Mouse (Mus musculus) stomach, postnatal 0 days (tissue): ENCODE measurements around the gene Sat2. TPM values are rescaled to one million over a fixed set of nuclear protein-coding genes. Genes with fewer than 3 reads are reported as not detected.

Experiments
- ATAC-seq: fragments of 200-750 bp; cut with Nextera tagmentation; 2 replicates; pipeline ENCODE4 v1.8.0; 2017; ENCODE audit not compliant: low FRiP score, low TSS enrichment
- DNase-seq: peaks from one replicate; pipeline ENCODE4 v3.0.0-alpha.2; 2016; ENCODE audit warnings: low spot score
- H3K27ac ChIP-seq: fragments of 300-500 bp; sonication (generic); replicated peaks from 2 replicates; pipeline ENCODE4 v1.5.1; 2014; ENCODE audit warnings: mild to moderate bottlenecking, control low read depth
- H3K27me3 ChIP-seq: fragments of 300-500 bp; sonication (generic); 2 replicates; pipeline ENCODE4 v1.6.1; 2014; ENCODE audit warnings: low read length; ENCODE audit not compliant: control insufficient read depth, insufficient read depth
- H3K36me3 ChIP-seq: fragments of 300-500 bp; sonication (generic); 2 replicates; pipeline ENCODE4 v1.6.1; 2014; ENCODE audit warnings: low read length, mixed read lengths; ENCODE audit not compliant: control insufficient read depth, insufficient read depth
- H3K4me1 ChIP-seq: fragments of 300-500 bp; sonication (generic); replicated peaks from 2 replicates; pipeline ENCODE4 v1.6.1; 2014; ENCODE audit warnings: antibody characterized with exemption; ENCODE audit not compliant: control insufficient read depth, insufficient read depth
- H3K4me2 ChIP-seq: fragments of 300-500 bp; sonication (generic); replicated peaks from 2 replicates; pipeline ENCODE4 v1.6.1; 2014; ENCODE audit warnings: low read depth, mild to moderate bottlenecking, control low read depth, moderate library complexity
- H3K4me3 ChIP-seq: fragments of 300-500 bp; sonication (generic); 2 replicates; pipeline ENCODE4 v1.5.1; 2014; ENCODE audit warnings: low read depth, low read length, control low read depth
- H3K9ac ChIP-seq: fragments of 300-500 bp; sonication (generic); 2 replicates; pipeline ENCODE4 v1.6.1; 2014; ENCODE audit warnings: mild to moderate bottlenecking, low read length, control low read depth, mixed read lengths
- H3K9me3 ChIP-seq: fragments of 300-500 bp; sonication (generic); 2 replicates; pipeline ENCODE4 v1.6.1; 2016; ENCODE audit warnings: low read length; ENCODE audit not compliant: control insufficient read depth
- CTCF ChIP-seq: IDR thresholded peaks from 2 replicates; pipeline ENCODE4 v1.5.1; 2016; ENCODE audit warnings: antibody characterized with exemption, low read depth, mild to moderate bottlenecking, moderate library complexity
- EP300 ChIP-seq: optimal IDR thresholded peaks from 2 replicates; pipeline ENCODE3; 2016; ENCODE audit warnings: antibody characterized with exemption
- WGBS: fragments of 180-500 bp; shearing (Covaris S2); extraction: QIAGEN DNeasy Blood & Tissue Kit; methylation state at CpG from one replicate; pipeline ENCODE4 v1.1.7; 2014; 5-methylcytosine and 5-hydroxymethylcytosine counted together
- polyA plus RNA-seq: library from polyadenylated mRNA; unstranded; fragments of >200 nt; fragmentation: Nextera tagmentation; extraction: Ambion mirVana; gene quantifications from 2 replicates; pipeline ENCODE4 v1.2.1, GENCODE M21; 2015

Sat2 gene
- polyA plus RNA-seq, 1 experiment from 2014 or later, result 15.5 TPM

DNA sequence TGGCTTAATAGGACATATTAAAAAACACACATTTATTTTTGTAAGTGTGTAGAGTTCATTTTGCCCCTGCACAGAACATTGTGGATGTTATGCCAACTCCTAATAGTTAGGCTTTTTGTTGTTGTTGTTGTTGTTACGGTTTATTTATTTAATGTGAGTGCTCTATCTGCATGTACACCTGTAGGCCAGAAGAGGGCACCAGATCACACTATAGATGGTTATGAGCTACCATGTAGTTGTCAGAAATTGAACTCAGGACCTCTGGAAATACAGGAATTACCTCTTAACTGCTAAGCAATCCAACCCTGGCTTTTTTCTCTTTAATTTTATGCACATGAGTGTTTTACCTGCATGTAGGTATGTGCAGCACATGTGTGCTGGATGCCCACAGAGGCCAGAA, 8.0 kb downstream of the Sat2 start:
- ATAC-seq (no peak), DNase-seq (no peak)
- Histone ChIP-seq H3K9me3 (no peaks in the 10 kb centered on the region), H3K9ac (no peak overlapping the region), H3K27me3 (no peaks in the 10 kb centered on the region), H3K36me3 (no peaks in the 10 kb centered on the region), H3K4me1 (no peaks in the 10 kb centered on the region), H3K4me2 (no peak overlapping the region), H3K4me3 (no peak overlapping the region), H3K27ac (no peak overlapping the region)
- TF ChIP-seq CTCF (peak; percentile 72), EP300 (no peak)
- 66% methylated on average over 1 of the region's 1 CpGs for WGBS

DNA sequence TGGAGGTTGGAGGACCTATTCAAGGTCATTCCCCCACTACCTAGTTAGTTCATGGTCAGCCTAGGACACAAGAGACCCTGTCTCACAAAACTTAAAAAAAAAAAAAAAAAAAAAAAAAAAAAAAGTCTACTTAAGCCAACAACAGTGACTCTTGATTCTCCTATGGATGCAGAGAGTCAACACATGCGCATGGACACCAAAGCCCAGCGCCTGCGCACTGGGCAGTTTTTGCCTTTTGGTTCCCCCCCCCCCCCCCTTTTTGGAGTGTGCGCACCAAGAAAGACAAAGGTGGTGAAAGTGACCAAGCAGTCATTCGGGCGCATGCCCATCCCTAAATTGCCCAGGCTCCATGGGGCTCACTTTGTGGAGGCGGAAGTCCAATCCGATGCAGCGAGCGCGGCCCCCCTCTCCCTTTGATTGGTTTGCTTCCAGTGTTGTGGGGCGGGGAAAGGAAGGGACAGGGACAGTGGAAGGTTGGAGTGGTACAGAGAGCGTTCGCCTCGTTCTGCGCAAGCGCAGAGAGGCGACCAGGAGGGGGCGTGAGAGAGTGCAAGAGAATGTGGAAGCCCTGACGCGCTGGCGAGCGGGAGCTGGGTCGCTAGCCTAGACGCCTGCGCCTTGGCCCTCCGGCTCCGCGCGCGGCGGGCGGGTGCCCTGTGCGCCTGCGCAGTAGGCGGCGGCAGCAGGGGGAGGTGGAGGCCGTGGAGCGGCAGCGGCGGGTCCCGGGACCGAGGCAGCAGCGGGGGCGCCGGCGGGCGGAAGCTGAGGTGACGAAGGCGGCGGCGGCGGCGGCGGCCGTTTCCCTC, 10.7 kb downstream of the Sat2 start, which contains the start of gene Fxr2:
Gene Fxr2 (plus strand): TSS at position 707 of the 806 bp plus-strand sequence.
- no peaks in the 10 kb centered on the region for H3K4me1 ChIP-seq
- H3K27ac ChIP-seq, result peak within 1 kb of the TSS; percentile 98
- peak; percentile 90 for TF ChIP-seq CTCF
- TF ChIP-seq EP300, result no peak
- ATAC-seq (peak; percentile 98), DNase-seq (peak; percentile 100)
- H3K36me3 ChIP-seq, result no peaks in the 10 kb centered on the region; the same call in 1 of the 2 replicates
- peak within 1 kb of the TSS; percentile 93 for H3K4me3 ChIP-seq
- H3K27me3 ChIP-seq, result no peaks in the 10 kb centered on the region
- peak within 1 kb of the TSS; percentile 96 for H3K9ac ChIP-seq
- H3K4me2 ChIP-seq, result peak within 1 kb of the TSS; percentile 87
- no peaks in the 10 kb centered on the region for H3K9me3 ChIP-seq
- under 1% methylated on average over 29 of the region's 56 CpGs for WGBS

DNA sequence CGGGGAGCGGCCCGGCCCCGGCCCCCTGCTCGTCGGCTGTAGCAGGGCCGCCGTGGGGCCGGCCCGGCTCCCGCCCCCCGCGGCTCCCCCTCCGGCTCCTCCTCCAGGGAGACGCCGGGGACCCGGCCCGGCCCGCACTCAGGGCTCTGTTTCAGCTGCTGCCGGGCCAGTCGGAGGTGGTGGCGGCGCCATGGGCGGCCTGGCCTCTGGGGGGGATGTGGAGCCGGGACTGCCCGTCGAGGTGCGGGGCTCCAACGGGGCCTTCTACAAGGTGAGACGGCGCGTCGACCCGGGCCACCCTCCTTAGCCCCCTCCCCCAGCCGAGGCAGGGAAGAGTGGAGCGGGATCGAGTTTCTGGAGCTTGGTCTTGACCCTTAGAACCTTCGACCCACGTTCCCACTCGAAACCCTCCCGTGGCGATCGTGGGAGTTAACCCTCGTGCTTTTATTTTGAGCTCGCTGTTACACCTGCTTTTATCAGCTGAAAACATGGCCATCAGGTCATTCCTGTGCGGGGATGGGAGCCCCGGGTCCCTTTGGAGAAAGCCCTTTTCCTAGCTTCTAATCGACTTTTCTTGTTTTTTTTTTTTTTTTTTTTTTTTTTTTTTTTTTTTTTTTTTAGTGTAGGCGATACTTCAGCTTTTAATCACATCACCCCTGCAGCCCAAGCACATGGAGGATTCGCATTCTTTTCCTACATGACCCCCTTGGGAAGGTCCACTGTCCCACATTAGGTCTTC, 11.5 kb downstream of the Sat2 start:
- peak; percentile 49 for ATAC-seq
- DNase-seq, result no peak
- Histone ChIP-seq H3K9ac (peak overlapping the region; percentile 96), H3K36me3 (no peaks in the 10 kb centered on the region; the same call in 1 of the 2 replicates), H3K4me2 (peak overlapping the region; percentile 87), H3K27ac (peak overlapping the region; percentile 98), H3K4me3 (peak overlapping the region; percentile 93), H3K4me1 (no peaks in the 10 kb centered on the region), H3K9me3 (no peaks in the 10 kb centered on the region), H3K27me3 (no peaks in the 10 kb centered on the region)
- WGBS, result under 1% methylated on average over 47 of the region's 50 CpGs
- TF ChIP-seq EP300 (no peak), CTCF (no peak)

DNA sequence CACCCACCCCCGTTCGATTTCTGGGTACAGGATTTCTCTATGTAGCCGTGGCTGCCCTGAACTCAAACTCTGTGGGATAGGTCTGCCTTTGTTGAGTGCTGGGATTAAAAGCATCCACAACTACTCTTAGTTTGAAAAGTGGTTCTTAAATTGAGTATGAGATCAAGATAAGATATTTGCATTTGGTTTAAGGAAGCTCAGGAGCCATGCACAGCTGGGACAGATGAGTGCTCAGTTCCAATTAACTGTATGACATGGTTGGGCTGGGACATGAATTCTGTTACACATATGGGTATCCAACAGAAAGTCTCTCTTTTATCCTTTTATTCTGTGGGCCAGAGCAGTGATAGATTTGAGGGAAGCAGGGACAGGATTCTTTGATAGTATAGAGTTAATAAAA, 13.6 kb downstream of the Sat2 start:
- Histone ChIP-seq H3K4me1 (no peaks in the 10 kb centered on the region), H3K27ac (no peak overlapping the region), H3K9ac (no peak overlapping the region), H3K9me3 (no peaks in the 10 kb centered on the region), H3K4me2 (no peak overlapping the region), H3K27me3 (no peaks in the 10 kb centered on the region), H3K36me3 (peaks cover 2% of the 10 kb centered on the region; the same call in 1 of the 2 replicates), H3K4me3 (no peak overlapping the region)
- WGBS, result 58% methylated on average over 3 of the region's 3 CpGs
- DNase-seq (no peak), ATAC-seq (no peak)
- TF ChIP-seq EP300 (no peak), CTCF (no peak)

DNA sequence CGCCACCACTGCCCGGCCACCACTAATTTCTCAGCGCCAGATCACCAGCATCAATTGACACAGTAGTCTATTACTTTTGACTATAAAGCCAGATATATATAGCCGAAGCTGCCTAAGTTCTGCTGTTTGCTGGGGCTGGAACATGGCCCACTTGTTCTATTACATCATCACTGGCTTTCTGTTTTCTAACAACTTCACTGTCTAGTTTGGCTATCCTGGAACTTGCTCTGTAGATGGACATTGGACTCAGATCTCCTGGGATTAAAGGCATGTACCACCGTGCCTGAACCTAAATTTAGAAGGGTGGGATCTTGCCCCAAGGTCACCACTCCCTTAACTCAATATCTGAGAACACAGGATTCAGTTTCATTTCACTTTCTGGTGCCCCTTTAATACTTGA, 24.0 kb downstream of the Sat2 start:
- DNase-seq, result no peak
- no peak for ATAC-seq
- Histone ChIP-seq H3K36me3 (peaks cover 53% of the 10 kb centered on the region), H3K9me3 (no peaks in the 10 kb centered on the region), H3K9ac (no peak overlapping the region), H3K27me3 (no peaks in the 10 kb centered on the region), H3K4me2 (no peak overlapping the region), H3K4me1 (no peaks in the 10 kb centered on the region), H3K4me3 (no peak overlapping the region), H3K27ac (no peak overlapping the region)
- no peak for TF ChIP-seq EP300
- TF ChIP-seq CTCF, result no peak
- 85% methylated on average over 5 of the region's 5 CpGs for WGBS

DNA sequence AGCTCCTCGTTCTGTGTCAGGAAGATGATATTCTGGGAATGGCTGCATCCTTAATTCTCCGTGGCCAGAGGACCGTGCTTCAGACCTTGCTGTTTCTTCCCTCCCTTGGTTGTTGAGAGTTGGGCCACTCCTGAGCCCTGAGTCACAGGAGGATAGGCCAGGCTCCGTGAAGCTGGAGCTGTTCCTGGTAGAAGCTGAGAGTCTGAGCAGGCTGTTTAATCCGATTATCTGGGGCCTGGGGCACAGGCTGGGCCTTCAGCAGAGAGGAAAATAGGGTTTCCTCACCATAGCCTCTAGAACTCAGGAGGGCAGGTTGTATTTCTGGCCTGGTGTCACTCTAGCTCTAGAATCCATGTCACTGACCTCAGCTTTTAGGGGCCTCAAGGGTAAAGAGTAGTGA, 31.6 kb downstream of the Sat2 start:
- Histone ChIP-seq H3K27me3 (no peaks in the 10 kb centered on the region), H3K9me3 (no peaks in the 10 kb centered on the region), H3K27ac (0 out of 2 replicates have a peak overlapping the region, but pooled peaks have one; percentile 13), H3K4me2 (no peak overlapping the region), H3K4me1 (no peaks in the 10 kb centered on the region), H3K36me3 (peaks cover 45% of the 10 kb centered on the region), H3K4me3 (no peak overlapping the region), H3K9ac (no peak overlapping the region)
- 58% methylated on average over 5 of the region's 5 CpGs for WGBS
- TF ChIP-seq CTCF (no peak), EP300 (no peak)
- no peak for ATAC-seq
- no peak for DNase-seq
